Mouse (Mus musculus): ENCODE data around the gene Fam83f.

DNA sequence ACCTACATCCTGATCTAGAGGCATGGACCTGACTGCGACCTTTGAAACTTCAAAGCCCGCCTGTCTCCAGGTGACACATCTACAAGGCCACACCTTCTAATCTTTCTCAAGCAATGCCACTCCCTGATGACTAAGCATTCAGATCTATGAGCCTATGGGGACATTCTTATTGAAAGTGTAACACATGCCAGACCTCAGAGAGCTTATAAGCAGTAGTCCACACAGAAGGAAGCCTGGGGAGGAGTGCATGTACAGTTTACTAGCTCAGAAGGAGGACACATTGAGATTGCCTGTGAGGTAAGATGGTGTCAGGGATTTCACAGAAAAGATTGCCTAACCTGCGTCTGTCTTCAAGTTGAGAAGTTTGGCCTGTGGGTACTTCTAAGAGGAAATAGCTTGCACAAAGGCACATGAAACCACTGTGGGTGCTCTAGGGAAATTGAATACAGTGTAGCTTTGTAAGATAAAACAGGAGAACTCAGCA is 71.4 kb downstream of the Fam83f start:
- TF ChIP-seq CTCF (IDR thresholded peaks at IDR 0.05; ENCODE audit: low read depth, low read length) = no peak
- no peak for TF ChIP-seq POLR2A (IDR thresholded peaks at IDR 0.05; ENCODE audit: borderline replicate concordance, low read depth, low read length)

Data from bone marrow macrophage, adult 2 months (primary cell).